8 mouse cellular contexts compared by ENCODE assay signal in the genomic region with DNA sequence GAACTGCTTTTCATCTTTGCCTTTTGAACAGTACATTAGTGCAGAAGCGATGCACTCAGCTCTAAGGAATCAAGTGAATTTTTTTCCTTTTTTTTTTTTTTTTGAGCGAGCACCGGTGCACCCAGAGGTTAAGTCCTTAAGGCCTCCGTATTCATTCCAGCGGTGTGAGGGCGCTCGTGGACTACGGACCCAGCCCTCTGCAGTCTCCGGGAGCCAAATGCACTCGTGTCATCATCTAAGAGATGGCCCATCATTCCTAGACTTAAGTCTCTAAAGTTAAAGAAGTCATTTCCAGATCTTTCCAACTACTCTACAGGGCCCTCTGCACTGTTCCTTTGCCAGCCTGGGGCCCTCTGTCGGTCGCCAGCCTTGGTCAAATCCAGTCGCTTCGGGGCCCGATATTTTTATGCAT. TPM values are rescaled to one million over a fixed set of nuclear protein-coding genes. Genes with fewer than 3 reads are reported as not detected.
DNase-seq lines count a peak whose midpoint lies in the region; ATAC-seq and TF ChIP-seq lines count a peak whose summit lies in the region.

No protein-coding gene starts in this region.

- WGBS in hindbrain, embryonic 15.5 days, result 11% methylated on average over 15 of the region's 15 CpGs
- WGBS in liver, embryonic 12.5 days (ENCODE audit: insufficient replicate concordance), result 12% methylated on average over 15 of the region's 15 CpGs
- 23% methylated on average over 15 of the region's 15 CpGs for WGBS in neural tube, embryonic 11.5 days

- no peaks in the 10 kb centered on the region for H3K27me3 ChIP-seq in hindbrain, embryonic 15.5 days
- H3K27me3 ChIP-seq in liver, embryonic 12.5 days (replicated peaks), result peaks cover 14% of the 10 kb centered on the region; the same call in 1 of the 2 replicates
- H3K27me3 ChIP-seq in neural tube, embryonic 11.5 days (ENCODE audit: control insufficient read depth, insufficient read depth, low read length), result no peaks in the 10 kb centered on the region

- DNase-seq in cerebellum, adult 11-12 months, result peak; percentile 2
- no peak for DNase-seq in cerebellum, adult 8-10 months
- peak; percentile 4 for DNase-seq in cerebellum, adult 9-11 months
- DNase-seq in gastrocnemius, adult 2 months, result peak; percentile 61
- DNase-seq in neural tube, embryonic 11.5 days (ENCODE audit: low spot score), result peak; percentile 44
- no peak for DNase-seq in urinary bladder, postnatal 10 days (ENCODE audit: low spot score)

- peak overlapping the region; percentile 86 for H3K4me3 ChIP-seq in gastrocnemius, adult 2 months
- peak overlapping the region; percentile 69 for H3K4me3 ChIP-seq in hindbrain, embryonic 15.5 days
- peak overlapping the region; percentile 64 for H3K4me3 ChIP-seq in liver, embryonic 12.5 days
- H3K4me3 ChIP-seq in neural tube, embryonic 11.5 days (ENCODE audit: low read depth, low read length), result peak overlapping the region; percentile 51

- TF ChIP-seq CTCF in gastrocnemius, adult 2 months (IDR thresholded peaks at IDR 0.05), result peak; percentile 50

- no peaks in the 10 kb centered on the region for H3K4me1 ChIP-seq in hindbrain, embryonic 15.5 days (replicated peaks)
- H3K4me1 ChIP-seq in liver, embryonic 12.5 days, result no peaks in the 10 kb centered on the region
- no peaks in the 10 kb centered on the region for H3K4me1 ChIP-seq in neural tube, embryonic 11.5 days (ENCODE audit: control insufficient read depth, insufficient read depth, low read length)

- no peaks in the 10 kb centered on the region for H3K36me3 ChIP-seq in hindbrain, embryonic 15.5 days
- H3K36me3 ChIP-seq in liver, embryonic 12.5 days, result no peaks in the 10 kb centered on the region
- H3K36me3 ChIP-seq in neural tube, embryonic 11.5 days (ENCODE audit: control insufficient read depth, insufficient read depth, low read length), result no peaks in the 10 kb centered on the region

- intact Hi-C loops in gastrocnemius, adult 2 months (cut with DNase I), result no loop called here

- peak overlapping the region; percentile 70 for H3K4me2 ChIP-seq in hindbrain, embryonic 15.5 days
- H3K4me2 ChIP-seq in liver, embryonic 12.5 days, result peak overlapping the region; percentile 85
- H3K4me2 ChIP-seq in neural tube, embryonic 11.5 days (ENCODE audit: low read depth), result peak overlapping the region; percentile 56

- H3K9ac ChIP-seq in hindbrain, embryonic 15.5 days, result no peak overlapping the region
- H3K9ac ChIP-seq in liver, embryonic 12.5 days, result peak overlapping the region; percentile 66; the same call in 1 of the 2 replicates
- H3K9ac ChIP-seq in neural tube, embryonic 11.5 days (ENCODE audit: low read length), result no peak overlapping the region

- H3K9me3 ChIP-seq in hindbrain, embryonic 15.5 days, result no peaks in the 10 kb centered on the region
- no peaks in the 10 kb centered on the region for H3K9me3 ChIP-seq in liver, embryonic 12.5 days (replicated peaks)
- no peaks in the 10 kb centered on the region for H3K9me3 ChIP-seq in neural tube, embryonic 11.5 days (ENCODE audit: control insufficient read depth, low read length)

- ATAC-seq in hindbrain, embryonic 15.5 days (ENCODE audit: low FRiP score, low read depth), result peak; percentile 42; the same call in 1 of the 2 replicates
- peak; percentile 53 for ATAC-seq in liver, embryonic 12.5 days
- ATAC-seq in neural tube, embryonic 11.5 days (ENCODE audit: insufficient read depth, low FRiP score, low TSS enrichment), result peak; percentile 11; the same call in 1 of the 2 replicates

- H3K27ac ChIP-seq in gastrocnemius, adult 2 months, result peak overlapping the region; percentile 56
- no peak overlapping the region for H3K27ac ChIP-seq in hindbrain, embryonic 15.5 days (replicated peaks)
- H3K27ac ChIP-seq in liver, embryonic 12.5 days, result no peak overlapping the region
- no peak overlapping the region for H3K27ac ChIP-seq in neural tube, embryonic 11.5 days (ENCODE audit: low read depth, low read length)

RNA-seq across cellular contexts. Expression of gene Morc4, which starts 1.2 kb away (rescaled TPM):
- 1 to 10 TPM; 4.0 to 4.3 TPM for total RNA-seq in gastrocnemius, adult 2 months (2021)
- polyA plus RNA-seq in hindbrain, embryonic 15.5 days (2015; fragmentation: Nextera tagmentation; extraction: Ambion mirVana), result 2.4 and 3.9 TPM in 2 replicates
- polyA plus RNA-seq in liver, embryonic 12.5 days (2016; fragmentation: Nextera tagmentation; extraction: Ambion mirVana), result 16.2 and 17.0 TPM in 2 replicates
- polyA plus RNA-seq in neural tube, embryonic 11.5 days (2014; fragmentation: Nextera tagmentation; extraction: Ambion mirVana), result 8.8 and 12.8 TPM in 2 replicates

Comparison
In these comparisons a context has a peak if more than half of its experiments do, and no peak if none do; other contexts are left out.
1. DNase-seq: peak in cerebellum, adult 11-12 months (single experiment), cerebellum, adult 9-11 months (single experiment), gastrocnemius, adult 2 months (single experiment) and neural tube, embryonic 11.5 days (single experiment); none in cerebellum, adult 8-10 months (single experiment) and urinary bladder, postnatal 10 days (single experiment).
2. Peak in every context shown above with its lines, with median percentiles within 50 percentile points of each other: H3K4me3 ChIP-seq, ATAC-seq and H3K4me2 ChIP-seq.